ENCODE assay signal across 25 mouse cellular contexts in the genomic region with DNA sequence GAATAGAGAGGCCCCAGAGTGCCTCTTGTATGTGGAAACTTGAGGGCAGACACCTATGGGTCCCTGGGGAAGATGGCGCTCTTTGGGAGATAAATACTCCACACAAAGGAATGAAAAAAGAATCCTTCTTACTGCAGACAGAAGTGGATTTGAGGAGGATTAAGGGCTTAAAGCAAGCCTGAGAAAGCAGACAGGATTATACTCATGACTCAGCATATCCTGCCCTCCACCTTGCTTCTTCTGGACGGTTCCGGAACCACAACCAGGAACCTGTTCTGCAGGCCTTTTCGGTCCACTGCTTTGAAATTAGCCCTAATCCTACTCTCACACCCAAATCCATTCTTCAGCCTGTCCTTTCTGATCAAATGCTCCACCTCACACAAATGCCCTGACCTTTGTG. TPM values are rescaled to one million over a fixed set of nuclear protein-coding genes. Genes with fewer than 3 reads are reported as not detected.
A peak's percentile ranks its signal among the peaks of the same experiment; 100 is the strongest.
DNase-seq lines count a peak whose midpoint lies in the region; ATAC-seq and TF ChIP-seq lines count a peak whose summit lies in the region.
"Had no signal": no experiment of that assay in that cellular context is flagged by ENCODE, and none has a peak within 500 bp of the region (broad histone marks: within the 10 kb centered on the region; RNA-seq: fewer than 3 reads in every experiment).

No protein-coding gene starts in this region.

- no peak for TF ChIP-seq CTCF in stomach, postnatal 0 days (IDR thresholded peaks at IDR 0.05; ENCODE audit: low read depth)

- no peak overlapping the region for H3K9ac ChIP-seq in embryonic facial prominence, embryonic 14.5 days (ENCODE audit: low read depth, low read length)
- H3K9ac ChIP-seq in kidney, embryonic 15.5 days = no peak overlapping the region
- H3K9ac ChIP-seq in stomach, postnatal 0 days (ENCODE audit: low read length) = no peak overlapping the region
- H3K9ac ChIP-seq: forebrain, postnatal 0 days; hindbrain, embryonic 12.5 days had no signal

- no peaks in the 10 kb centered on the region for H3K9me3 ChIP-seq in embryonic facial prominence, embryonic 14.5 days (ENCODE audit: control insufficient read depth, low read length)
- H3K9me3 ChIP-seq in embryonic facial prominence, embryonic 10.5 days = no peaks in the 10 kb centered on the region
- no peaks in the 10 kb centered on the region for H3K9me3 ChIP-seq in kidney, embryonic 15.5 days (replicated peaks)
- no peaks in the 10 kb centered on the region for H3K9me3 ChIP-seq in stomach, postnatal 0 days (ENCODE audit: control insufficient read depth, low read length)
- H3K9me3 ChIP-seq: heart, embryonic 10.5 days; hindbrain, embryonic 12.5 days had no signal

- DNase-seq in embryonic facial prominence, embryonic 14.5 days (ENCODE audit: low spot score) = peak; percentile 58
- DNase-seq in embryonic facial prominence, embryonic 10.5 days (ENCODE audit: low spot score) = no peak
- DNase-seq in kidney, adult 9 months = peak; percentile 29
- peak; percentile 17 for DNase-seq in urinary bladder, postnatal 14 days (ENCODE audit: low spot score)
- DNase-seq in urinary bladder, adult 2 months (ENCODE audit: low spot score) = no peak
- DNase-seq in stomach, postnatal 0 days (ENCODE audit: low spot score) = no peak
- DNase-seq in cerebellum, adult 11-12 months = no peak
- DNase-seq: adrenal gland, adult 2 months; adrenal gland, postnatal 25 days; B cell, adult 2 months; cerebellum, adult 2 months; cerebellum, postnatal 10 days; forebrain, postnatal 0 days; gastrocnemius, adult 2 months; gastrocnemius, postnatal 25 days; heart, postnatal 10 days; heart, postnatal 4 days had no signal

- ATAC-seq in embryonic facial prominence, embryonic 14.5 days (ENCODE audit: low read depth) = peak; percentile 59; the same call in 1 of the 2 replicates
- no peak for ATAC-seq in kidney, embryonic 15.5 days (replicated peaks; ENCODE audit: low FRiP score)
- no peak; the same call in 1 of the 2 replicates for ATAC-seq in stomach, postnatal 0 days (ENCODE audit: low FRiP score, low TSS enrichment)
- ATAC-seq: CD4-positive, CD25-positive, alpha-beta regulatory T cell, adult 4 months; forebrain, postnatal 0 days; hindbrain, embryonic 16.5 days had no signal

- H3K4me1 ChIP-seq in embryonic facial prominence, embryonic 14.5 days (ENCODE audit: control insufficient read depth, insufficient read depth, low read length) = no peaks in the 10 kb centered on the region
- no peaks in the 10 kb centered on the region; the same call in 1 of the 2 replicates for H3K4me1 ChIP-seq in embryonic facial prominence, embryonic 10.5 days
- H3K4me1 ChIP-seq in kidney, embryonic 15.5 days = no peaks in the 10 kb centered on the region
- no peaks in the 10 kb centered on the region for H3K4me1 ChIP-seq in stomach, postnatal 0 days (replicated peaks; ENCODE audit: control insufficient read depth, insufficient read depth)
- H3K4me1 ChIP-seq: heart, embryonic 10.5 days had no signal

- no peaks in the 10 kb centered on the region for H3K36me3 ChIP-seq in embryonic facial prominence, embryonic 14.5 days (ENCODE audit: control insufficient read depth, insufficient read depth, low read length)
- no peaks in the 10 kb centered on the region for H3K36me3 ChIP-seq in embryonic facial prominence, embryonic 10.5 days (replicated peaks)
- no peaks in the 10 kb centered on the region for H3K36me3 ChIP-seq in kidney, embryonic 15.5 days
- H3K36me3 ChIP-seq in stomach, postnatal 0 days (ENCODE audit: control insufficient read depth, insufficient read depth, low read length) = no peaks in the 10 kb centered on the region
- H3K36me3 ChIP-seq: heart, embryonic 10.5 days; hindbrain, embryonic 12.5 days had no signal

- no peak overlapping the region for H3K27ac ChIP-seq in embryonic facial prominence, embryonic 14.5 days (replicated peaks; ENCODE audit: low read depth, low read length)
- no peak overlapping the region for H3K27ac ChIP-seq in embryonic facial prominence, embryonic 10.5 days (replicated peaks)
- H3K27ac ChIP-seq in kidney, embryonic 15.5 days = no peak overlapping the region
- no peak overlapping the region for H3K27ac ChIP-seq in stomach, postnatal 0 days (replicated peaks)
- H3K27ac ChIP-seq: gastrocnemius, adult 2 months; heart, embryonic 10.5 days; hindbrain, embryonic 12.5 days had no signal

- no peaks in the 10 kb centered on the region for H3K27me3 ChIP-seq in embryonic facial prominence, embryonic 14.5 days (replicated peaks; ENCODE audit: control insufficient read depth, insufficient read depth, low read length)
- no peaks in the 10 kb centered on the region for H3K27me3 ChIP-seq in embryonic facial prominence, embryonic 10.5 days (replicated peaks; ENCODE audit: low read depth, poor library complexity, severe bottlenecking)
- H3K27me3 ChIP-seq in kidney, embryonic 15.5 days = no peaks in the 10 kb centered on the region
- H3K27me3 ChIP-seq in stomach, postnatal 0 days (ENCODE audit: control insufficient read depth, insufficient read depth, low read length) = no peaks in the 10 kb centered on the region
- H3K27me3 ChIP-seq: hindbrain, embryonic 12.5 days had no signal

- 79% methylated on average over 4 of the region's 4 CpGs for WGBS in embryonic facial prominence, embryonic 14.5 days
- WGBS in embryonic facial prominence, embryonic 10.5 days = 83% methylated on average over 4 of the region's 4 CpGs
- WGBS in kidney, embryonic 15.5 days = 92% methylated on average over 4 of the region's 4 CpGs
- 53% methylated on average over 4 of the region's 4 CpGs for WGBS in stomach, postnatal 0 days

- peak; percentile 60 for TF ChIP-seq EP300 in stomach, postnatal 0 days (optimal IDR thresholded peaks at IDR 0.05)

- H3K4me3 ChIP-seq in embryonic facial prominence, embryonic 14.5 days (ENCODE audit: low read depth, low read length) = no peak overlapping the region
- no peak overlapping the region for H3K4me3 ChIP-seq in embryonic facial prominence, embryonic 10.5 days
- H3K4me3 ChIP-seq in kidney, embryonic 15.5 days (replicated peaks) = no peak overlapping the region
- H3K4me3 ChIP-seq in stomach, postnatal 0 days (ENCODE audit: low read depth, low read length) = no peak overlapping the region
- H3K4me3 ChIP-seq: gastrocnemius, adult 2 months; heart, embryonic 10.5 days; hindbrain, embryonic 12.5 days had no signal

- no peak overlapping the region for H3K4me2 ChIP-seq in embryonic facial prominence, embryonic 14.5 days (ENCODE audit: low read depth, low read length)
- no peak overlapping the region for H3K4me2 ChIP-seq in kidney, embryonic 15.5 days
- H3K4me2 ChIP-seq in stomach, postnatal 0 days (replicated peaks; ENCODE audit: low read depth) = no peak overlapping the region
- H3K4me2 ChIP-seq: hindbrain, embryonic 12.5 days had no signal

RNA-seq across cellular contexts. Expression of gene Tex33, which starts 13.6 kb away (rescaled TPM):
- polyA plus RNA-seq in embryonic facial prominence, embryonic 14.5 days (2014; fragmentation: Nextera tagmentation; extraction: Ambion mirVana) = not detected in 2 replicates
- not detected in 2 replicates for polyA plus RNA-seq in embryonic facial prominence, embryonic 10.5 days (2016; fragmentation: Nextera tagmentation; extraction: Ambion mirVana)
- not detected in 2 replicates for polyA plus RNA-seq in kidney, embryonic 15.5 days (2015; fragmentation: Nextera tagmentation; extraction: Ambion mirVana)
- polyA plus RNA-seq in urinary bladder, adult 2 months (2012; rRNA removed) = 0.07 TPM in 1 of 2 replicates, not detected in the other
- not detected in 2 replicates for polyA plus RNA-seq in stomach, postnatal 0 days (2015; fragmentation: Nextera tagmentation; extraction: Ambion mirVana)
- polyA plus RNA-seq: adrenal gland, adult 2 months; CD4-positive, CD25-positive, alpha-beta regulatory T cell, adult 4 months; cerebellum, adult 2 months; embryonic facial prominence, embryonic 11.5 days; forebrain, embryonic 11.5 days; forebrain, postnatal 0 days; heart, embryonic 10.5 days; heart, embryonic 14.5 days; hindbrain, embryonic 12.5 days; hindbrain, embryonic 16.5 days had no signal

RNA-seq across cellular contexts. Expression of gene Tst, which starts 23.6 kb away (rescaled TPM):
- 35.0 and 39.1 TPM in 2 replicates for polyA plus RNA-seq in embryonic facial prominence, embryonic 14.5 days (2014; fragmentation: Nextera tagmentation; extraction: Ambion mirVana)
- polyA plus RNA-seq in embryonic facial prominence, embryonic 10.5 days (2016; fragmentation: Nextera tagmentation; extraction: Ambion mirVana) = 10.4 and 12.7 TPM in 2 replicates
- polyA plus RNA-seq in kidney, embryonic 15.5 days (2015; fragmentation: Nextera tagmentation; extraction: Ambion mirVana) = 44.3 and 52.1 TPM in 2 replicates
- polyA plus RNA-seq in urinary bladder, adult 2 months (2012; rRNA removed) = 31.3 and 37.1 TPM in 2 replicates
- polyA plus RNA-seq in stomach, postnatal 0 days (2015; fragmentation: Nextera tagmentation; extraction: Ambion mirVana) = 153 and 177 TPM in 2 replicates

RNA-seq across cellular contexts. Expression of gene Mpst, which starts 24.1 kb away (rescaled TPM):
- 3.0 and 3.5 TPM in 2 replicates for polyA plus RNA-seq in embryonic facial prominence, embryonic 14.5 days (2014; fragmentation: Nextera tagmentation; extraction: Ambion mirVana)
- 0.98 and 1.1 TPM in 2 replicates for polyA plus RNA-seq in embryonic facial prominence, embryonic 10.5 days (2016; fragmentation: Nextera tagmentation; extraction: Ambion mirVana)
- polyA plus RNA-seq in kidney, embryonic 15.5 days (2015; fragmentation: Nextera tagmentation; extraction: Ambion mirVana) = 3.3 and 4.1 TPM in 2 replicates
- 80.2 and 82.5 TPM in 2 replicates for polyA plus RNA-seq in urinary bladder, adult 2 months (2012; rRNA removed)
- 5.6 and 5.7 TPM in 2 replicates for polyA plus RNA-seq in stomach, postnatal 0 days (2015; fragmentation: Nextera tagmentation; extraction: Ambion mirVana)

RNA-seq across cellular contexts. Expression of gene Kctd17, which starts 46.2 kb away (rescaled TPM):
- polyA plus RNA-seq in embryonic facial prominence, embryonic 14.5 days (2014; fragmentation: Nextera tagmentation; extraction: Ambion mirVana) = 46.9 and 54.1 TPM in 2 replicates
- polyA plus RNA-seq in embryonic facial prominence, embryonic 10.5 days (2016; fragmentation: Nextera tagmentation; extraction: Ambion mirVana) = 49.6 and 51.6 TPM in 2 replicates
- 40.0 and 45.8 TPM in 2 replicates for polyA plus RNA-seq in kidney, embryonic 15.5 days (2015; fragmentation: Nextera tagmentation; extraction: Ambion mirVana)
- polyA plus RNA-seq in urinary bladder, adult 2 months (2012; rRNA removed) = 121 and 128 TPM in 2 replicates
- 25.9 and 26.2 TPM in 2 replicates for polyA plus RNA-seq in stomach, postnatal 0 days (2015; fragmentation: Nextera tagmentation; extraction: Ambion mirVana)

RNA-seq across cellular contexts. Expression of gene Csf2rb, which starts 56.6 kb away (rescaled TPM):
- 4.2 and 4.6 TPM in 2 replicates for polyA plus RNA-seq in embryonic facial prominence, embryonic 14.5 days (2014; fragmentation: Nextera tagmentation; extraction: Ambion mirVana)
- polyA plus RNA-seq in embryonic facial prominence, embryonic 10.5 days (2016; fragmentation: Nextera tagmentation; extraction: Ambion mirVana) = 2.1 and 2.2 TPM in 2 replicates
- polyA plus RNA-seq in kidney, embryonic 15.5 days (2015; fragmentation: Nextera tagmentation; extraction: Ambion mirVana) = 1.2 TPM in 2 replicates
- polyA plus RNA-seq in urinary bladder, adult 2 months (2012; rRNA removed) = 5.9 and 6.8 TPM in 2 replicates
- polyA plus RNA-seq in stomach, postnatal 0 days (2015; fragmentation: Nextera tagmentation; extraction: Ambion mirVana) = 0.99 and 1.0 TPM in 2 replicates

Comparison
In these comparisons a context has a peak if more than half of its experiments do, and no peak if none do; other contexts are left out.
1. DNase-seq: peak in embryonic facial prominence, embryonic 14.5 days (single experiment), kidney, adult 9 months (single experiment) and urinary bladder, postnatal 14 days (single experiment); none in embryonic facial prominence, embryonic 10.5 days (single experiment), urinary bladder, adult 2 months (single experiment), stomach, postnatal 0 days (single experiment) and cerebellum, adult 11-12 months (single experiment).
2. RNA of gene Mpst, which starts 24.1 kb away (polyA plus RNA-seq): 80.2 to 82.5 TPM in urinary bladder, adult 2 months; 5.6 to 5.7 TPM in stomach, postnatal 0 days, 3.0 to 3.5 TPM in embryonic facial prominence, embryonic 14.5 days, 3.3 to 4.1 TPM in kidney, embryonic 15.5 days and 0.98 to 1.1 TPM in embryonic facial prominence, embryonic 10.5 days; every median in the first group is over 10 times any median in the second.